Mouse (Mus musculus) lung, postnatal 0 days (tissue): ENCODE measurements at regions not wholly inside any gene's neighbourhood (a gene's known extent, or its start where the extent isn't known, plus 50 kb on each side); places are given as distances from the start of the nearest gene placed in this dataset.

Source experiments
- CTCF ChIP-seq: IDR thresholded peaks from 2 replicates; pipeline ENCODE4 v1.5.1; 2016; ENCODE audit warnings: antibody characterized with exemption, mild to moderate bottlenecking
- EP300 ChIP-seq: IDR thresholded peaks from 2 replicates; pipeline ENCODE4 v1.6.1; 2016; ENCODE audit warnings: antibody characterized with exemption, mild to moderate bottlenecking, control low read depth

DNA sequence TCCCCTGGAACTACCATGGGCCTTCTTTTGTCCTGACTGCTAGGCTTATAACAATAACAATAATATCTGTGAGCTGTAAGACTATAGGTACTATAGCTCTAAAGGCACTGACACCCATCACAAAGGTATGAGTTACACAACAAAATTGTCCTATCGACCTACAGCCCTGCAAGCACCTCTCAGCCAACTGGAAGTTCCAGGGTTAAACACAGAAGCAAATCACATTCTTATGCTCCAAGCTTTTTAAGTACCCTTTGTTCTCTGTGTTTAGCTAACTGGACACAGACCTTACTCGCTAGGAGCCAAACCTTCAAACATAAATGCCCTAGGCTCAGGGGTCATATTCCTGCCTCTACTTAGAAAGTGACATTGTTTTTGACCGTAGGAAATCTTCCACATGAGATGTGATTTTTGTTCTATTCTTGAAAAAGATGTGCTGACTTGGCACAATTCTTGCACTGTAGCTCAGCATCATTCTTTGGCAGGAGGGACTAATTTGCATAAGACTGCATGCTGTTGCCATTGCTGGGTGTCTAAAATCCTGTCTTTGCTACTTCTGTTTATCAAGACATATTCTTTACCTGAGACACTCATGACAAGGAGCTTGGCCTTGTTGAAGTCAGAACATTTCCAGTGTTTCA, 66.8 kb upstream of the Tbl1x start:
- TF ChIP-seq CTCF: no peak
- no peak for TF ChIP-seq EP300
